Mouse (Mus musculus): ENCODE measurements at regions not wholly inside any gene's neighbourhood (a gene's known extent, or its start where the extent isn't known, plus 50 kb on each side); places are given as distances from the start of the nearest gene placed in this dataset.

- no peak for DNase-seq (ENCODE audit: low read depth, low spot score)
Observed at GRCm38 (mm10) chr7:113059967-113060284, 106.2 kb downstream of the Rassf10 start.

GRCm38 (mm10) chr7:113060991-113061390 is 107.2 kb downstream of the Rassf10 start:
- DNase-seq (ENCODE audit: low read depth, low spot score) = no peak

- no peak for DNase-seq (ENCODE audit: low read depth, low spot score)
Observed at GRCm38 (mm10) chr7:113066536-113066935, 112.8 kb downstream of the Rassf10 start.

GRCm38 (mm10) chr7:113068296-113068695 is 114.5 kb downstream of the Rassf10 start:
- DNase-seq (ENCODE audit: low read depth, low spot score) = no peak

GRCm38 (mm10) chr7:113069336-113069924 is 115.7 kb downstream of the Rassf10 start:
- DNase-seq (ENCODE audit: low read depth, low spot score) = no peak

- no peak for DNase-seq (ENCODE audit: low read depth, low spot score)
Observed at GRCm38 (mm10) chr7:113071418-113071817, 117.7 kb downstream of the Rassf10 start.

GRCm38 (mm10) chr7:113073781-113074180 is 120.0 kb downstream of the Rassf10 start:
- no peak for DNase-seq (ENCODE audit: low read depth, low spot score)

- DNase-seq (ENCODE audit: low read depth, low spot score) = no peak
Observed at GRCm38 (mm10) chr7:113075371-113075770, 121.6 kb downstream of the Rassf10 start.

- DNase-seq (ENCODE audit: low read depth, low spot score) = no peak
Observed at GRCm38 (mm10) chr7:113076243-113076642, 122.5 kb downstream of the Rassf10 start.

- no peak for DNase-seq (ENCODE audit: low read depth, low spot score)
Observed at GRCm38 (mm10) chr7:113081120-113081519, 126.1 kb upstream of the Arntl start.

- no peak for DNase-seq (ENCODE audit: low read depth, low spot score)
Observed at GRCm38 (mm10) chr7:113084930-113085625, 122.2 kb upstream of the Arntl start.

- no peak for DNase-seq (ENCODE audit: low read depth, low spot score)
Observed at GRCm38 (mm10) chr7:113086158-113086557, 121.1 kb upstream of the Arntl start.

GRCm38 (mm10) chr7:113087646-113088045 is 119.6 kb upstream of the Arntl start:
- no peak for DNase-seq (ENCODE audit: low read depth, low spot score)

- DNase-seq (ENCODE audit: low read depth, low spot score) = no peak
Observed at GRCm38 (mm10) chr7:113089044-113089443, 118.2 kb upstream of the Arntl start.

GRCm38 (mm10) chr7:113093931-113094330 is 113.3 kb upstream of the Arntl start:
- no peak for DNase-seq (ENCODE audit: low read depth, low spot score)

GRCm38 (mm10) chr7:113095092-113095491 is 112.2 kb upstream of the Arntl start:
- DNase-seq (ENCODE audit: low read depth, low spot score) = no peak

- no peak for DNase-seq (ENCODE audit: low read depth, low spot score)
Observed at GRCm38 (mm10) chr7:113104265-113104664, 103.0 kb upstream of the Arntl start.

GRCm38 (mm10) chr7:113105359-113105758 is 101.9 kb upstream of the Arntl start:
- DNase-seq (ENCODE audit: low read depth, low spot score) = no peak

GRCm38 (mm10) chr7:113106731-113107130 is 100.5 kb upstream of the Arntl start:
- no peak for DNase-seq (ENCODE audit: low read depth, low spot score)

GRCm38 (mm10) chr7:113107965-113108364 is 99.3 kb upstream of the Arntl start:
- DNase-seq (ENCODE audit: low read depth, low spot score) = no peak

GRCm38 (mm10) chr7:113108442-113109000 is 98.7 kb upstream of the Arntl start:
- no peak for DNase-seq (ENCODE audit: low read depth, low spot score)

- no peak for DNase-seq (ENCODE audit: low read depth, low spot score)
Observed at GRCm38 (mm10) chr7:113109481-113109880, 97.8 kb upstream of the Arntl start.

- DNase-seq (ENCODE audit: low read depth, low spot score) = no peak
Observed at GRCm38 (mm10) chr7:113110867-113111508, 96.3 kb upstream of the Arntl start.

Data from WW6 (cell line).